Mouse (Mus musculus) Patski (cell line): ENCODE results near the gene Slc36a3. TPM values are rescaled to one million over a fixed set of nuclear protein-coding genes. Genes with fewer than 3 reads are reported as not detected.
"Not testable (repeated sequence)": the region's sequence is repeated elsewhere in the genome, so short reads cannot be mapped to it uniquely, and the experiment has no call there.

Experiments used
- ATAC-seq: fragments of 100-300 bp; one replicate; pipeline ENCODE4 v1.8.0; 2021
- CTCF ChIA-PET: fragments of 350-600 bp; sonication (Branson Sonifier 250); formaldehyde crosslinking; loops from one replicate; lab custom pipeline; 2022; ENCODE audit warnings: inconsistent platforms; lab: Charles Lee
- POLR2A ChIA-PET: fragments of 350-600 bp; sonication (Branson Sonifier 250); formaldehyde crosslinking; loops from one replicate; lab custom pipeline; 2022; ENCODE audit warnings: antibody characterized with exemption, inconsistent platforms; lab: Charles Lee
- DNase-seq: peaks from one replicate; pipeline ENCODE4 v3.0.0-alpha.2; 2011; ENCODE audit warnings: low read depth, low spot score
- H3K27me3 ChIP-seq: fragments of 371-371 bp; one replicate; pipeline ENCODE4 v1.5.1; 2021
- CTCF ChIP-seq: fragments of 100-300 bp; IDR thresholded peaks from one replicate; pipeline ENCODE4 v1.5.1; 2021
- in situ Hi-C: fragments of 300-500 bp; cut with MboI; formaldehyde crosslinking; loops from 3 replicates; pipeline ENCODE4 v1.11.1; 2018; ENCODE audit warnings: low pct_unique_long_range_greater_than_20kb, mixed read lengths
- polyA plus RNA-seq: library from polyadenylated mRNA; unstranded; gene quantifications from one replicate; pipeline ENCODE4 v1.2.3, GENCODE M21; 2021

Slc36a3 gene
- polyA plus RNA-seq, 1 experiment from 2014 or later = not detected

DNA sequence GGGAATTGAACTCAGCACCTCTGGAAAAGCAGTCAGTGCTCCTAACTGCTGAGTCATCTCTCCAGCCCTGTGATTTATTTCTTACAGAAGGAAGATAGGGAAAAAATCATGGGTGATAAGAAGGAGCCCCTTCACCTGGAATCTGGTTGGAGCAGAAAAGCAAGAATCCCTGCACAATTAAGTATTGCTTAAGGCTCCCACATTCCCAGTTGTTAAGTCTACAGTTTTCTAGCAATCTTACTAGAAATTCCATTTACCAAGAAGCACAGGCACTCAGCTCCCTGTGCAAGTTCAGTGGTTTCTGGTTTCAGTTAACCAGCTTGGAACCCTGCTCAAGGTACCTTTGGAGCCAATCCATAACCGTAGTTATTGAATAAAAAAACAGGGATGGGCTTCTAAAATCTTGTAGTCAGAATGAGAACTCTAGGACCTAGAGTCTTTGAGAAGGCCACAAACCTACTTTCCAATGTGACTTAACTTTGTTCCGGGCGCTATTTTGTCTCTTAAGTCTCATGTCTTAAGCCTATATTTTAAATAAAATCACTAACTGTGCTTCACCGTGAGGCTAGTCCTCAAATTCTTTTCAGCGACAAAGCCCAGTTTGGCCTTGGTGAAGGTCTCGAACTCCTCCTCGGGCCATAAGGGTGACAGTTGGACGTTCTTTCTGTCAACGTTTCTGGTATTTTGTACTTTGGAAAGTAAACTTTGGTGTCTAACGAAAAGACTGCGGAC, 54.6 kb downstream of the Slc36a3 start:
- ATAC-seq = no peak
- no peaks in the 10 kb centered on the region for H3K27me3 ChIP-seq
- CTCF ChIA-PET = interaction anchor here (1.5 kb wide), 1 partner anchor 10 kb away, joined by 4 read pairs; no protein-coding TSS in a partner anchor
- POLR2A ChIA-PET = no interaction called here
- no peak for TF ChIP-seq CTCF
- in situ Hi-C loops = no loop called here
- DNase-seq = no peak

DNA sequence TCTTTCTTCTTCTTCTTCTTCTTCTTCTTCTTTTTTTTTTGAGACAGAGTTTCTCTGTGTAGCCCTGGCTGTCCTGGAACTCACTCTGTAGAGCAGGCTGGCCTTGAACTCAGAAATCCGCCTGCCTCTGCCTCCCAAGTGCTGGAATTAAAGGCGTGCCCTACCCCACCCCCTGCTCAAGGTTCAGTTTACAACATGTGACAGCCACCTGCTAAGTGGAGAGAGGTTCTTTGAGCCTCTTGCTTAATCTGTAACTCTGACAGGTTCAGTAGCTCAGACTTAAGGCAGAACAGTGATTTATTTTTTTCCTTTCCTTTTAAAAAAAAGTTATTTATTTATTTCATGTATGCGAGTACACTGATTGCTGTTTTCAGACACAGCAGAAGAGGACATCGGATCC, 55.2 kb downstream of the Slc36a3 start:
- CTCF ChIA-PET = interaction anchor here (1.5 kb wide), 1 partner anchor 10 kb away, joined by 4 read pairs; no protein-coding TSS in a partner anchor
- ATAC-seq, in situ Hi-C loops, H3K27me3 ChIP-seq, DNase-seq: not testable (repeated sequence)
- POLR2A ChIA-PET = interaction anchor here (1.2 kb wide), 1 partner anchor 107 kb away, joined by 3 read pairs; no protein-coding TSS in a partner anchor

- ChIA-PET POLR2A (no interaction called here), CTCF (no interaction called here)
- no peak for DNase-seq
- no peak for TF ChIP-seq CTCF
- in situ Hi-C loops = no loop called here
- ATAC-seq = no peak
- H3K27me3 ChIP-seq = no peaks in the 10 kb centered on the region
Observed at GRCm38 (mm10) chr11:55093096-55093495, 58.4 kb downstream of the Slc36a3 start.

DNA sequence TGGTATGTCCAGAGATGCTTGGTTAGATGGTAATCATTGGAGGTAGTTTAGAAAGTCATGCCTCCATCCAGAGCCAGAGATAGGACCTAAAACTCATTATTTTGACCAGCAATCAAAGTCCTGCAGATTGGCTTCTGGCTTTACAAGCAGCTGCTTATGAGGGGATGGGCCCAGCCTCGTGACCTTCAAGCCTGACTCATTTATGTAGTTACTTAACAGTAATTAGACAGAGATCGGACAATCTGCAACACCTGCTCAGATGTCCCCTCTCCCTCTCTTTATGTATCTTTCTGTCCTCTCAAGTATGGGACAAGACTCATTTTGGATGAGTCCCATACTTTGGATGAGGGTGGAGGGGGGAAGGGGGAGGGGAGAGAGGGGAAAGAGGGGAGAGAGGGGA, 61.6 kb downstream of the Slc36a3 start:
- in situ Hi-C loops = loop anchor here (5.0 kb wide), 2 partner anchors 67 to 93 kb away; no protein-coding TSS in a partner anchor
- ChIA-PET CTCF (interaction anchor here (1.5 to 1.7 kb wide), 2 partner anchors 48 to 68 kb away, joined by 3 to 5 read pairs; no protein-coding TSS in a partner anchor), POLR2A (no interaction called here)
- no peaks in the 10 kb centered on the region for H3K27me3 ChIP-seq
- DNase-seq (no peak), ATAC-seq (no peak)
- TF ChIP-seq CTCF = no peak

DNA sequence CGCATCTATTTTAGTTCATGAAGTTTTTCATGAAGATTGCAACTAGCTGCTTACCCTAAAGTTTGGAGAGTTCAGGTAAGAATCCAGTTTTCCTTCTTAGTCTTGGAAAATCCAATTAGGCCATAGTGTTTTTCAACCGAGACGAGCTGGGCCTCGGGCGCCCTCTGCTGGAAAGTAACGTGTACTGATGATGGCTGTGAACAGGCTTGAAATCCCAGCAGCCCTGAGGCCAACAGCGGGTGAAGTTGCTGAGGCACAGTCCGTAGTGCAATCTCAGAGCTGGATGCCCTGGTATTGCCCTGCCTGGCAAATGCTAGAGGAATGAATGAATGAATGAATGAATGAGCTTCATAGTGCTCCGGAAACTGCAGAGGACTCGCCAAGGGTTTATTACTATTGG, 64.5 kb downstream of the Slc36a3 start:
- CTCF ChIA-PET = interaction anchor here (0.7 to 3.5 kb wide), 24 partner anchors 9 to 285 kb away, joined by 3 to 21 read pairs (median 4); partner anchors contain the start of gene Ccdc69
- in situ Hi-C loops = loop anchor here (5.0 kb wide), 2 partner anchors 70 to 90 kb away; no protein-coding TSS in a partner anchor
- POLR2A ChIA-PET = interaction anchor here (0.6 kb wide), 1 partner anchor 329 kb away, joined by 3 read pairs; no protein-coding TSS in a partner anchor
- peak; percentile 84 for TF ChIP-seq CTCF
- ATAC-seq (peak; percentile 39), DNase-seq (no peak)
- no peaks in the 10 kb centered on the region for H3K27me3 ChIP-seq

GRCm38 (mm10) chr11:55085396-55085795, 66.1 kb downstream of the Slc36a3 start:
- no peaks in the 10 kb centered on the region for H3K27me3 ChIP-seq
- CTCF ChIA-PET = interaction anchor here (0.9 to 3.5 kb wide), 6 partner anchors 8 to 90 kb away, joined by 3 to 21 read pairs (median 11); partner anchors contain the start of gene Ccdc69
- POLR2A ChIA-PET = interaction anchor here (0.6 kb wide), 1 partner anchor 105 kb away, joined by 3 read pairs; no protein-coding TSS in a partner anchor
- in situ Hi-C loops = loop anchor here (5.0 kb wide), 2 partner anchors 72 to 88 kb away; no protein-coding TSS in a partner anchor
- TF ChIP-seq CTCF = no peak
- DNase-seq (no peak), ATAC-seq (no peak)

GRCm38 (mm10) chr11:55084629-55085028, 66.9 kb downstream of the Slc36a3 start:
- POLR2A ChIA-PET = no interaction called here
- ATAC-seq (no peak), DNase-seq (no peak)
- CTCF ChIA-PET = interaction anchor here (3.3 kb wide), 1 partner anchor 10 kb away, joined by 20 read pairs; no protein-coding TSS in a partner anchor
- no peaks in the 10 kb centered on the region for H3K27me3 ChIP-seq
- in situ Hi-C loops = loop anchor here (5.0 kb wide), 3 partner anchors 42 to 87 kb away; no protein-coding TSS in a partner anchor
- no peak for TF ChIP-seq CTCF

- ChIA-PET CTCF (interaction anchor here (1.1 to 1.6 kb wide), 3 partner anchors 35 to 59 kb away, joined by 3 to 4 read pairs (median 3); no protein-coding TSS in a partner anchor), POLR2A (no interaction called here)
- no peaks in the 10 kb centered on the region for H3K27me3 ChIP-seq
- ATAC-seq (no peak), DNase-seq (no peak)
- TF ChIP-seq CTCF = no peak
- in situ Hi-C loops = loop anchor here (5.0 kb wide), 1 partner anchor 39 kb away; no protein-coding TSS in a partner anchor
Observed at GRCm38 (mm10) chr11:55081206-55081605, 70.3 kb downstream of the Slc36a3 start.

GRCm38 (mm10) chr11:55079180-55079579, 72.3 kb downstream of the Slc36a3 start:
- ChIA-PET CTCF (interaction anchor here (1.3 to 3.0 kb wide), 2 partner anchors 7 to 71 kb away, joined by 3 to 15 read pairs; no protein-coding TSS in a partner anchor), POLR2A (no interaction called here)
- TF ChIP-seq CTCF = no peak
- no peak for ATAC-seq
- no peaks in the 10 kb centered on the region for H3K27me3 ChIP-seq
- no peak for DNase-seq
- in situ Hi-C loops = no loop called here

DNA sequence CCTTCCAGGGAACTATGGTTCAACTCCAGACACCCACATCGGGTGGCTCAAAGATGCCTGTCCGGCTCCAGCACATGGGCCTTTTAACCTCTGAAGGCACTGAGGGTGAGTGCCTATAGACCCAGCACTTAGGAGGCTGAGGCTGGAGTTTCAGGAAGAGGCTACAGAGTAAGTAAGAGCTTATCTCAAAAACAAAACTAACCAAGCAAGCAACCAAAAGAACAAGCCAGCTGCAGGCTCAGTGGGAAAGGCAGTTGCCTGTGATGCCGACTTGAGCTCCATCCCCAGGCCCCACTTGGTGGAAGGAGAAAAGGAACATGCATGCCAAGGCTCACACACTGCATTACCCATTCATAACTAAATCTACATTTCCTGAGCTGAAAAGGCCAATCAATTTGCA, 73.0 kb downstream of the Slc36a3 start:
- in situ Hi-C loops = no loop called here
- ChIA-PET CTCF (interaction anchor here (1.3 to 3.0 kb wide), 3 partner anchors 8 to 71 kb away, joined by 3 to 15 read pairs (median 4); no protein-coding TSS in a partner anchor), POLR2A (no interaction called here)

More for the DNA sequence above, 73.0 kb downstream of the Slc36a3 start:
- DNase-seq (no peak), ATAC-seq (no peak)
- H3K27me3 ChIP-seq = no peaks in the 10 kb centered on the region
- TF ChIP-seq CTCF = no peak
